Mouse (Mus musculus) forelimb bud, embryonic 11.5 days (tissue): ENCODE results near the gene 9330159F19Rik.
A peak's percentile ranks its signal among the peaks of the same experiment; 100 is the strongest.

Experiments used
- DNase-seq: peaks from one replicate; pipeline ENCODE4 v3.0.0-alpha.2; 2012; ENCODE audit warnings: low read depth, low spot score

9330159F19Rik gene

DNA sequence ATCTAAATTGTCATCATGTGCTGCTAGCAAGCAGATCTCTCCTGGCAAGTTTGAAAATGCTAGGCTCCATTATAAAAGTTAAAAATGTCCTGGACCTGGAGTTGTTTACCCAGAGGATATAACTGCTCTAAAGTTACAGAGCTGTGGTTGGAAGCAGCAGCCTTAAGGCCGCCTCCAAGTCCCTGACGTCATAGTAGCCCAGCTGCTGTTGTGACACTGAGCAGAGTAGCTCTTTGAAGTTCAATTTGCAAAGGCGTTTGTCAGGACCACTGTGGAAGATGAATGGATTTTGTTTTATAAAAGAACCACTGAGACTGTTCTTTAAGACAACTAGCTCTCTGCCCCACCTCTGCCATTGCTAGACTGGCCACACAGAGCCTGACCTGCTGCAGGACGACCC is at the start of gene 9330159F19Rik:
TSS of gene 9330159F19Rik (plus strand) at position 154 of the 400 bp plus-strand sequence.
- peak; percentile 61 for DNase-seq

DNA sequence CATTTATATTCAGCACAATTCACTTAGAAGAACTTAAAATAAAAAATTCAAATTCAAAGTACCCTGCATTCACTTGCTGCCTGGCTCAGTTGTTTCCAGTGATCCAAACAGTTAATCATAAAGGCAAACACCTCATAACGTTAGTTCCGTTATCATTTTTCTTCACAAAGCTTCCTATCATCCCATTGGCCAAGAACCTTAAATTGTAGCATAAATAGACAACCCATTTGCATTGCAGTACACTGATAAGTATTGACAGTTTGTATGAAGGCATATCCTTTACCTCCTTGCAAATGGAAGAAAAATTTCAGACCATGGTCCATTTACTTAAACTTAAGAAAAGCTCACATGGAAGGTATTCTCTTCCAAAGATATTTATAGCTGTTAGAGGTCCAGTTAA is 49.7 kb upstream of the 9330159F19Rik start:
- DNase-seq = no peak

GRCm38 (mm10) chr10:29173778-29174177 is 37.6 kb upstream of the 9330159F19Rik start:
- no peak for DNase-seq

DNA sequence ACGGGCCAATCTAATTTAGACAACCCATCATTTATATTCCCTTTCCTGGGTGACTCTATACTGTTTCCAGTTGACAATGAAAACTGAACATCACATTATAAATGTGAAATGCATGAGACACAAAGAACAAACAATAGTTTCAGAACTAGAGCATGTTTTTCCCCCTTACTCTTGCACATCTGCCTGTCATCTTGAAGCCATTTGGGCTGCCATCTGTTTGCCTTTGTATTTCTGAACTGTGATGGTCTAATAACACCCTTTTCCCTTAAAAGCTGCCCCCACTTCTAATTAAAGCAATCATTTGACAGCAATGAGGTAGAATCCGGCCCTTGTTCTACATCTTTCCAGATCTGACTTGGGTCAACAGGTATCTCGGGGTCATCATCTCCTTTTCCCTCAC is 35.8 kb upstream of the 9330159F19Rik start:
- no peak for DNase-seq

DNA sequence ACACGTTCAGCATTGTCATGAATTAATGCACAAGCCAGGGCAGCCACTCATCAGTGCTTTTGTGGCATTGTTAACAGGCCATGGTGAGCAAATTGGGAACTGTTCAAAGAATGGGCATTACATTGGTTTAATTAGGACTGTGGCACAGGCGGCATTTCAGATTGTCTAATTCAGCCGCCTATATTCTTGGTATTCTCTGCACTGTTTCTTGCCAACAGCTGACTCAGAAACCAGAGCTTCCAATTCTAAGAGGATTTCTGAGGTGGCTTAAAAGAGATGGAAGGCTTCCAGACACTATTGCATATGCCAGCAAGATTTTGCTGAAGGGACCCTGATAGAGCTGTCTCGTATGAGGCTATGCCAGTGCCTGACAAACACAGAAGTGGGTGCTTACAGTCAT is 34.5 kb upstream of the 9330159F19Rik start:
- DNase-seq = no peak

- no peak for DNase-seq
These were observed 33.4 kb upstream of the 9330159F19Rik start for GRCm38 (mm10) chr10:29178003-29178402.

DNA sequence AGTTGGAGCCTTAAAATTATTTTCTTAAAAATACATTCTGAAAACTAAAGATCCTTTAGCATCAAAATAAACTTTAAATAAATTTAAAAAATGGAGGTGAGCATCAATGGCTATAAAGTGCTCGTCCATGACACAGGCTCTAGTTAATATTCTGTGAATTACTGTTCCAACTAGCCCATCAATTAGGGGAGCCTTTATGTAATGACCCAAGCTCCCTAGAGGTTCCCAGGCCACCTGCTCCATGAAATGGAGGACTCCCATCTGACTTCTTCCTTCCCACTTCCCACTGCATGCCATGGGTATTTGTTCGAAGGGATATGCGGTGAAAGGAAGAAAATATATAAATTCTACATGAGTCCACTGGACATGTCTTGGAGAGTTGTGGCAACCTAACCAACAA is 31.2 kb upstream of the 9330159F19Rik start:
- DNase-seq = no peak

GRCm38 (mm10) chr10:29181046-29181445 is 30.4 kb upstream of the 9330159F19Rik start:
- no peak for DNase-seq

DNA sequence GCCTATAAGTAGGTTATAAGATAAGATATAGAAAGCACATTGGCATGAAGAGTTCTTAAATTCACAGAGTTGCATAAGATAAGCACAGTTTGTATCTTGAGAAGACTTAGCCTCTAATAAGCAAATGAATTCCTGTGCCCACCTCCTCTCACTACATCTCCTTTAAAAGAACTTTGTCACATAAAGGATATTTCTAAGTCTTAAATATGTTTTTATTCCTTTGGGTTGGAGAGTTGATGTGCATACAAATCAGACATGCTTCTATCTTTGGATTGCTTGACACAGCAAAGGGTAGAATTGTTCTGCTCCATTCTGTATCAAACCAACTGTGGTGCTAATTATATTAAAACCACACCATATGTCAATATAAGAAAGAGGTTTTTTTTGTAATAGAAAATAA is 17.6 kb upstream of the 9330159F19Rik start:
- DNase-seq = no peak

- DNase-seq = no peak
These were observed 14.6 kb upstream of the 9330159F19Rik start for GRCm38 (mm10) chr10:29196811-29197210.

GRCm38 (mm10) chr10:29198642-29199041 is 12.8 kb upstream of the 9330159F19Rik start, which contains the start of gene Gm49353:
Gene Gm49353 (plus strand): TSS chr10:29198954.
- DNase-seq = no peak

DNA sequence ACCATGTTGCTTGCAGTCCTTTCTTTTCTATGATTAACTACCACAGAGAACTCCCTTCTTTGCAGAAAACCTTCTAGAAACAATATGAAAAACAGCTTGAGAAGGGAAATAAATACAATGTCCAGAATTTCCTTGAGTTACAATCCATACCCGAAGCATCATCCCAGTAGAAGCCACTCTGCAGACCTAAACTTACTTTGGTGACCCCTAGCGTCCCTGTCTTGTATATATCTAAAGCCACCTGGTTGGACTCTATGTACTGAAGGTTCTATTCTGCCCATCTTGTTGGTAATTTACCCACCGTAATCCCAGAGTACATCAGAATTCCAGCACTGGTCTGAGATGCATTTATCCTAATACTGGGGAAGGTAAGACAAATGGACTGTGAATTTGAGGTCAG is 11.6 kb upstream of the 9330159F19Rik start:
- DNase-seq = no peak

- no peak for DNase-seq
These were observed 10.8 kb upstream of the 9330159F19Rik start for GRCm38 (mm10) chr10:29200609-29201008.

GRCm38 (mm10) chr10:29206730-29207129 is 4.7 kb upstream of the 9330159F19Rik start:
- peak; percentile 40 for DNase-seq

GRCm38 (mm10) chr10:29208735-29209134 is 2.7 kb upstream of the 9330159F19Rik start:
- no peak for DNase-seq

DNA sequence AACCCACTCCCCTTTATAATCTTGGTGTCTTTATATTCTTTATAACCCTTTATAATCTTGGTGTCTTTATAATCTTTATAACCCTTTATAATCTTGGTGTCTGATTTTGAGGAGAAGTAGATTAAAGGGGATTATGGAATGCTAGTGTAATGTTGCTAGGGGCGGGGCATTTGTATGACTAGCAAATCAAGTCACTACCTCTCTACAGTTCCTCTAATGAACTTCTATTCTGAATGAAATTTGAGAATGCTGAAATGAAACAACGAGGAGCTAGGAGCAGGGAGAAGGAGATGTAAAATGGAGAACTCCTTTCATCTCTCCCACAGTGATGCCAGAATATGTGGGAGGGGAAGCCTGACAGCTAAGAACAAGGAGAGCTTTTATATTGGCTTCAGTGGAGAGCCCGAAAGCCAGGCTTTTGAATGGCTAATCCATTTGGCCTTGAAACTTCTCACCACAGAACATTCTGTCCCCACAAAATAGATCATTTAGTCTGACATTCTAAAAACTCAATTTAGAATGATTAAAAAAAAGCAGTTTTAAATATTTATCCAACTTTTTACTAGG is 2.2 kb downstream of the 9330159F19Rik start:
- no peak for DNase-seq

GRCm38 (mm10) chr10:29216957-29217356 is 5.6 kb downstream of the 9330159F19Rik start:
- DNase-seq = no peak

- DNase-seq = no peak
These were observed 6.0 kb downstream of the 9330159F19Rik start for GRCm38 (mm10) chr10:29217451-29217850.

- no peak for DNase-seq
These were observed 13.9 kb downstream of the 9330159F19Rik start for GRCm38 (mm10) chr10:29225329-29225728.

DNA sequence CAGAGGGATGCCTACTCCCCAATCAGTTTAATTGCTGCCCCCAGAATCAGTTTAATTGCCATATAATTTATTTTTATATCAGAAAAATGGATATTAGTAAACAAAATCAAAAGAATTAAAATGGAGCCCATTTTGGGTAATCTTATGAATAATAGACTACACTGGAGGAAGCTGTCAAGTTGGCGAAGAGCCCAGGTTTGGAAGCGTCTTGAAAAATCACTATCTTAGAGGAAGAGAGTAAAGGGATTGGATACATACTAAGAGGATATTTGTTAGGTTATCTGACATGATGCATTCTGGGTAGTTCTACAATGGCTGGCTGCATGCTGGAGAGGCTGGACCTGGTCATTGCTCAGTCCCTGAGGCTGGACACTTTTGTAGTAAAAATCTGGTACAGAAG is 19.8 kb downstream of the 9330159F19Rik start:
- DNase-seq = no peak
